Mouse (Mus musculus) gastrocnemius, postnatal 25 days (tissue): ENCODE measurements around the gene Gng12. TPM values are rescaled to one million over a fixed set of nuclear protein-coding genes. Genes with fewer than 3 reads are reported as not detected.
"Not testable (repeated sequence)": the region's sequence is repeated elsewhere in the genome, so short reads cannot be mapped to it uniquely, and the experiment has no call there.

Experiments
- DNase-seq: peaks from one replicate; pipeline ENCODE4 v3.0.0; 2022
- total RNA-seq, 2 experiments: library from RNA; stranded (reverse); gene quantifications; 1 replicate in 1 of 2; 2 replicates in 1 of 2; pipeline ENCODE4 v1.2.3; 2021

Gng12 gene
- total RNA-seq, 2 experiments from 2014 or later: 23.8 to 32.3 TPM

DNA sequence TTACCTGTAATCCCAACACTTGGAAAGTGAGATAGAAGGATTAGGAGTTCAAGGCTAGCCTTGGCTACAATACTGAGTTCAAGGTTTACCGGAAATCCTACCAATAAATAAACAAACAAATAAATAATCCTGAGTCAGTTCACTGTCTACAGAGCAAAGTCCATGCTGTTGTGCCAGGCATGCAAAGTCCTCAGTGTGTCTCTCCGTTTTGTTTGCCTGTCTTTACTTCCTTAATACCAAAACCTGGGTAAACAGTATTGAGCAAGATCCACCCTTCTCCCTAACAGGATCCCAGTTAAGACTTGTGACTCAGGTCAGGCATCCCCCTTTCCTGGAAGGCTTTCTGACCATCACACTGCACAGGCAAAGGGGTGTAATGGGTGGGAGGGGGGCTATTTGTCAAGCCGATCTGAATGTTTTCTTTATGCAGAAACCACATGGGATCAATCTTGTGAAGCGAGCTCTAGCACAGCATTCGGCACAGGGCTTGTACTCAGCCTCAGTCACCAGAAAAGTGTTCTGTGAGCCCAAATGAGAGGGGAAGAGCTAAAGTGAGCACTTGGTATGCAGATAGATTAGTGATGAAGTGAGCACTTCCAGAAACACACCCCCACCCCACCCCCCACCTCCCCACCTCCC, 133.2 kb downstream of the Gng12 start:
- DNase-seq: no peak

DNA sequence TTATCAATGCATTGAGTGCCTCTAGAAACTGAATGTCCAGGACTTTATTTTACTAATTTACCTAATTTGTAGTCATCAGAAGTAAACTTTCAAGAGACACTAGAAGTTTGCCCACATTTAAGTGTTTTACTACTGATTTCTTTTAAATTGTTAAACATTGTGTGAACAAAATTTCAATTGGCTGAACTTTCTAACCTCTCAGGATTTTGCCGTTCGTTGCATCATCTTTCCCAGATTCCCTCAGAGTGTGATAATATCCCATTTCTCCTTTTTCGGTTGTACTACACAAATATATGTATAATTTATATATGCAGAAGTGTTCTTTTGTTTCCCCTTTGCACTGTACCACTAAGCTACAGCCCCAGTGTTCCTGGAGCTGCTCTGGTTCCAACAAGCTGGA, 133.8 kb downstream of the Gng12 start:
- no peak for DNase-seq

DNA sequence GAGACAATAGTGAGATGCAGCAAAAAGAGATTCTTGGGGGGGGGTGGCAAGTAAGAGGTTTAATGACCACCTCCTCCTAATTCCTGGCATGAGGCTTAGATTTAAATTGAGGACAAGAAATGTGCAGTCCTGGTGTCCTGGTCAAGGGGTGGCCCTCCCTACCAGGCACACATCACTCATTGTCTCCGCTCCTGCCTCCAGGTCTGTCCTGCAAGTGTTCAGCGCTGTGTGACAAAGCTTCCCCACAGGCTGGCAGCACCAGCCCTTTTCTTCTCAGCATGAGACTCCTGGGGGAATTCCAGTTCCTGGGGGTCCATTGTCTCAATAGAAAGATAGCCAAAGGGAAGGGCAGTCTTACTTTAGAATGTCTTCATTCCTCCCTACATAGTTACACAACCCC, 134.2 kb downstream of the Gng12 start:
- DNase-seq: no peak

DNA sequence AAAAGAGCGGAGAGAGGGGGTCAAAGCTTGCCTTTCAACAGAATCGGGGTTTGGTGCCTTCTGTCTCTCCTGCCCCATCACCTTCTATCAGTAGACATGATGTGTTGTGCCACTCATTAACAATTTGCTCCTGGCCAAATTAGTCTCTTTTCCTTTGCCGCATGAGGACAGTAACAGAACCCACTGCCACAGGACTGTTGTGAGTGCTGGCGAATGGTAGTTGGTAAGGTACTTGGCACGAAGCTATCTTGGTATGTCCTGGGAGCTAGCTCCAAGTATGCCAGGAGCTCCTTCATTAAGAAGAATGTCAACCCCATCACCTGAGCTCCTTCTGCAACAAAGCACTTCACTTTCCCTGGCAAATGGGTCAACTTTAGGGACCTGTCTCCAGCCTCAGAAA, 134.6 kb downstream of the Gng12 start:
- DNase-seq: no peak

DNA sequence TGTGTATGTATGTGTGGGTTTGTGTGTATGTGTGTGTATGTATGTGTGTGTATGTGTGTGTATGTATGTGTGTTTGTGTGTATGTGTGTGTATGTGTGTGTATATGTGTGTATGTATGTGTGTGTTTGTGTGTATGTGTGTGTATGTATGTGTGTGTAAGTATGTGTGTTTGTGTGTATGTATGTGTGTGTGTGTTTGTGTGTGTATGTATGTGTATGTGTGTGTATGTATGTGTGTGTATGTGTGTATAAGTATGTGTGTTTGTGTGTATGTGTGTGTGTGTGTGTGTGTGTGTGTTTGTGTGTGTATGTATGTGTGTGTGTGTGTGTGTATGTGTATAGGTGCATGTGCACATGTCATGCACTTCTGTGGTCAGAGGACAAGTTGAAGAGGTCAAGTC, 136.4 kb downstream of the Gng12 start:
- DNase-seq: not testable (repeated sequence)

DNA sequence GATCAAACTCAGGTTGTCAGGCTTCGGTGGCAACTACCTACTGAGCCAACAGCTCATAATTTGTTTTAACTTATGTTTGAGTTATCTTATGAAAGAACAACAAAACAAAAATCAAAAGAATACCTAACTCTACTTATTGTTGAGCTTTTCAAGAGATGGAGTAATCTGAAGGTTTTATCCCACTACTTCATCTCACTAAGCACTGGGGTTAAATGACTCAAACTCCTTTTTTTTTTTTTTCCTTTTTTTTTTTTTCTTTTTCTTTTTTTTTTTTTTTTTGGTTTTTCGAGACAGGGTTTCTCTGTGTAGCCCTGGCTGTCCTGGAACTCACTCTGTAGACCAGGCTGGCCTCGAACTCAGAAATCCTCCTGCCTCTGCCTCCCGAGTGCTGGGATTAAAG, 136.8 kb downstream of the Gng12 start:
- DNase-seq: not testable (repeated sequence)

DNA sequence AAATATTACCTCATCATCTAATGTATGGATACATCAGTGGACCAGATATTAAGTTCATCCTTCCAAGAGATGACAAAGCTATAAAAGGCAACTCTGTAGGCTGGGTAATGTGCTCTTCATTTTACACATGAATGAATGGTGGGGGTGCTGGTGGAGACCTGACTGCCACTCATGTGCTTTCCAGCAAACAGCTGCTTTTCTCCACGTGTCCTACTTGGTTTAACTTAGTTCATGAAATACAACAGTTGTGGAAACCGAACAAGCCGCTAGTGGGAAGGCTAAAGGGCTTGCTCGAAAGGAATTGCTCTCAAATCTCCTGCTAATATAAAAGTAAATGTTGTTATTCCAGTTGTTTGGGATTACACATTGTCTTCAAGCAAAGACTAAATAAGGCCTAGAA, 137.4 kb downstream of the Gng12 start:
- DNase-seq: no peak

DNA sequence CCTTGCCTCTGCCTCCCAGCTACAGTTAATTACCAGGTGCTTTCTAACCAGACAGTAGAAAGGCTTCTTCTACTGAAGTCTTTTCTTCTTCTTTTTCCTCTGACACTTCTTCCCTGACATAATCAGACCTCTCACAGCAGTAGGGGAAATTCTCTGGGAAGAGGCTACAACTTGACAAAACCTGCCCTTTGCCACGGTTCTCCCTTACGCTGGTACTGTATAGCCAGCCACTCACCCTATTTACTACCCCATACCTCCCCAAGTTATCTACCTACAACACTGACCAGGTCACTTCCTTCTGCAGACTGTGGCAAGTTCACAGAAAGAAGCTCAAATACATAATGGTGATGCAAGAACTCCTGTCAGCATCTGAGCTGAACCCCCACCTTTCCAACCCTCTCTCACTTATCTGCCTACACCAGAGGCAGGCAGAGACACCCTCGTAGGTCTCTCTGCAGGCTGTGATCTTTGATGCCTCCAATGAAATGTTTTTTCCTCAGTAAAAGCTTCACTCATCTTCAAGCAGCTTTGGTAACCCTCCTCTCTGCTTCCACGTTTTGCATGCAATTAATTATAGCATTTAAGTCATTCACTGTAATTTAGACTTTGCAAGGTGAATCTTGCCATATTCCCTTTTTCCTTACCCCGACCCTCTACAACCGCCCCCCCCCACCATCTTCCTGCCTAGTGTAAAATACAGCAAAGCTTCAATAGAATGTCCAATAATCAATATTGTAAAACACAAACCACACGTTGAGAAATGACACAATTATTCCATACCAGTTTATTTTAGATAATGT, 138.3 kb downstream of the Gng12 start:
- DNase-seq: no peak

DNA sequence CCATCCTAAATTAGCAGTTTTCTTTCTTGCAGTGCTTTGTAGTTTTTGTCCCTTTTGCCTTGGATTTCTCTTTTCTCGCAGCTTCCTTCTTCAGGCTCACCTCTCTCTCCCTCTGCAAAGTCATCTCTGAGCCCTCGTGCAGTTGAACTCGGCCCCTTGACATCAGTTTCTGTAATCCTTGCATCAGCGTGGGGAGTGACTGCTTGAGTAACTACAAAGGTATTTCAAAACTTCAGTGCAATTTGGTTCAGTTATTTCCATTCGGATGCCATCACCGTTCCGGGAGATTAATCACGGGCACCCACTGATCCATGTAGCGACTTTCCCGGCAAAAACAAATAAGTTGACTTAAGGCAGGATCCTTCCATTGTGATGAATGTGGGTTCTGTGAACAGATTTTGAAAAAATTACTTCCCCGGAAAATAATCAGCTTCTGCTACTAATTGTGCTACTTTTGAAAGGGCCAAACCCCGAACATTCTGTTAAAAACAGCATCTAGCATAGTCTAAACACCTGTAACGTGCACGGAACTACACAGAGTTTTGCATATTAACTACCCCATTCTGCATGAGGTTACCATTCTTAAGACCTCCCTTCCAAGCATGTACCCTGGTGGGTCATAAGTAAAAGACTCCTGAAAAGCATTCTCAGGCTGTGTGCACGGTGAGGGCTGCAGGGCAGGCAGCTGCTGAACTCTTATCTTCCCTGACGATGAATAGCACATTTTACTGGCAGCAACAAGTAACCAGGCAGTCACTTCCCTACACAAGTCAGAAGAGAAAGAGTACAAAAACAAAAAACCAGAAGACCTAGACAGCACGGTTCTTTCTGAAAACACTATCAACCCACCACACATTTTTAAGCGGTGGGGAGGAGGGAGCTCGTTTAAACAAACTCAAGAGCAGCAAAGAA, 139.4 kb downstream of the Gng12 start:
- DNase-seq: no peak

DNA sequence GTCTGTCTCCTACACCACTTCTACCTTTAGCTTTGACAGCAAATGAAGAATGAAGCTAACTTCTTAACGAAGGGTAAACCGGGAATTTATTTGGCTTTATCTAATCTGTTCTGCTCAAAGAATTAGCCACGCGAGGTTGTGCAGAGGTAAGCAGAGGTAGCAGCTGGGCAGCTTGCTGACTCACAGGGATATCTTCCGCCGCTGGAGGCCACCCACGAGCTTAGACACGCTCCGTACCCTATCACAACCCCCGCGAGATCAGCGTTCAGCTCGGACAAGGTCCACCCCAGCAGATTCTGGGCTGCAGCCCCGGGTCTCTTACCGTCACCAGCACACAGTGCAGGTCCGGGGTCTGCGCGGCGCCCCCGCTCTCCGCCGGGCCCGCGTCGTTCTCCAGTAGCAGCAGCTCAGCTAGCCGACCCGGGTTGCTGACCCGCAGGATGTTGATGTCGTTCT, 140.2 kb downstream of the Gng12 start:
- peak; percentile 85 for DNase-seq

DNA sequence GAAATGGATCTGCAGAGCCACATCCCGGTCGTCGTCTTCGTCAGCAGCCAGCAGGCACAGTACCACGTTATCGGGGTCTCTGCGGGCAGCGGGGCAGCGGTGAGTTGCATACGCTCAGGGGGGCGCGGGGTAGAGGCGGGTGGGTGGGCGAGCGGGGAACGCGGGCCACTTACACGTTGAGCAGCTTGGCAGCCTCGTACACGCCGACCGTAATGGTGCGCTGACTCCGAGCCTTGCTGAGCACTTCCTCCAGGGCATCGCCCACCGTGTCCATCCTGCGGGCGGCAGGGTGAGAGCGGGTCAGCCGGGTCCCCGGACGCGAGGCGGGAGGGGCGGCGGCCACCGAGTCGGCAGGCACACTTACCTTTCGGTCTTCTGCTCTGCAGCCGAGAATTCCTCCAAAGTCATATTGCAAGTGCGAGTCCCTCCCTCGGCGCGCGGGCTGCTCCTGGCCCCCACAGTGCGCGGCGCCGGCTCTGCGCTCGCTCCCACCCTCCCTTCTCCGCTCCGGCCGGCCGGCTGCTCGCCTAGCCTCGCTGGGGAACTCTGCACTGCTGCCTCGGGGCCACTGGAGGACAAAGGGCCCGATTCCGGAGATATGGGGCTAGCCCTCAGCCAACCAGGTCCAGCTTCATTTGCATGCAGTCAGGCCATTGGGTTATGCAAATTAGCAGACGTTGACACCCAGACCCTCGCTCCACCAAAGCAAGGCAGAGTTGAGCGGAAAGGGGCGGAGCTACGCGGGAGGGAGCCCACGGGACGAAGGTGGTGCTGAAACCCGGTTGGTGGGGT, 140.8 kb downstream of the Gng12 start, which contains the start of gene Gadd45a:
Gene Gadd45a, minus strand, starts transcription at position 621 of the 792 bp plus-strand sequence.
- DNase-seq: peak; percentile 98

DNA sequence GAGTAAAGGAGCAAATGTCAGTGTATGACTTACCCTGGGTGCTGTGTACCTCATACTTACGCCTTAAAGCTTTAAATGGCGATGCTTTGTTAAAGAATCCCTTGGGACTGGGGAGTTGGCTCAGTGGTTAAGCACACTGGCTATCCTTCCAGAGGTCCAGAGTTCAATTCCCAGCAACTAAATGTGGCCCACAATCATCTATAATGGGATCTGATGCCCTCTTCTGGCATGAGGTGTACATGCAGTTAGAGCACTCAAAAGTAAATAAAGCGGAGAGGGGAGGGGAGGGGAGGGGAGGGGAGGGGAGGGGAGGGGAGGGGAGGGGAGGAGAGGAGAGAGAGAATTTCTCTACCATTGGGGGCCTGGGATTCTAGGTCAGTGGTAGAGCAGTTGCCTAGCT, 142.8 kb downstream of the Gng12 start:
- no peak for DNase-seq

DNA sequence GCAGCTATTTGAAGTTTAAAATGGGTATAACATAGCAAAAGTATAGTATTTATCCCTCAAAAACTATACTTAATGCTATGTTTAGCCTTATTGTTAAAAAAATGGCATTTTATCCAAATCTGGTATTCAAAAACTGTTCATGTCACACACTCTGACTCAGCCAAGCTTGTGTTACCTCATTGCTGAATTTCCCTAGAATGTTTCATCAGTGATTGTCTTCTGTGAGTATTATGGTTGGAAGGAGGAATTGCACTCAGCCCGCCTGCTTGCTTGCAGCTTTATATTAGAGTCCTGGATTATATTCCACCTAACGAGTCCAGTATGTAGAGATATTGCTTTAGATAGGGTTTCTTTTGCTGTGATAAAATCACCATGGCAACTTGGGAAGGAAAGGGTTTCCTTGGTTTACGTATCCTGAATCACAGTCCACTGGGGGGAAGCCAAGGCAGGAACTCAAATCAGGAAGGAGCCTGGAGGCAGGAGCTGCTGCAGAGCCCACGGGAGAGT, 144.8 kb downstream of the Gng12 start:
- no peak for DNase-seq

DNA sequence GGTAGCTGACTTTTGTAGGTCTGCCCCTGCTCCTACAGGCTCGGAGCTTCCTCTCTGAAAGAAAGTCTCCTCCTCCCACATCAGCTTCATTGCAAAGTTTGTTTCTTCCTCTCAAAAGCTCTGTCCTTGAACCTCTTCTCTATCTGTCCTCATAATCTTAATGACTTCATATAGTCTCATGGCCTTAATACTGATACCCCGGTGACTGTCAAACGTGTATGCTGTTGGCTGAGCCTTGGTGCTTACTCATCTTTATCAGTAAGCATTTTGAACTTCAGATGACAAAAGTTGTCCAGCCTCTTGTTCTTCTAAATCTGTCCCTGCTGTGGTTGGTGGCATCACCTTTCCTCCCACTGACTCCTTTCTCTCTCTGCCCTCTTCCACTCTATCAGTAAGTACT, 149.2 kb downstream of the Gng12 start:
- no peak for DNase-seq

DNA sequence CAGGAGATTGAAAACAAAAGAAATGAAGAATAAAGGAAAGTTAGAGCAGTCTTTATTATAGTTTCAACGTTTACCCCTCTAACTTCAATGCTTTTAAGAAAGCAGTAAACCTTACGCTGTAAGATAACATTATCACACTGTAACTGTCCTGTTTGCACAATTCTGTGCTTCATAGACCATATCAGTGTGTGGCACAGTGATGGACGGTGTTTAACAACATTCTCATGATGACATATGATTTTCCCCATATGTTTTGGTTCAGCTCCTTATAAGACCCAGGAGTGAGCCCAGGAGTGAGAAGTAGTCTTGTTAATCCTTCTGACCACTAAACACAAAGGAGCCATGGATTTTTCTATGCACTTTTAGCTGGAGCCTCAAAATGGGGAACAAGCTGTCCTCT, 150.7 kb downstream of the Gng12 start:
- DNase-seq: no peak

DNA sequence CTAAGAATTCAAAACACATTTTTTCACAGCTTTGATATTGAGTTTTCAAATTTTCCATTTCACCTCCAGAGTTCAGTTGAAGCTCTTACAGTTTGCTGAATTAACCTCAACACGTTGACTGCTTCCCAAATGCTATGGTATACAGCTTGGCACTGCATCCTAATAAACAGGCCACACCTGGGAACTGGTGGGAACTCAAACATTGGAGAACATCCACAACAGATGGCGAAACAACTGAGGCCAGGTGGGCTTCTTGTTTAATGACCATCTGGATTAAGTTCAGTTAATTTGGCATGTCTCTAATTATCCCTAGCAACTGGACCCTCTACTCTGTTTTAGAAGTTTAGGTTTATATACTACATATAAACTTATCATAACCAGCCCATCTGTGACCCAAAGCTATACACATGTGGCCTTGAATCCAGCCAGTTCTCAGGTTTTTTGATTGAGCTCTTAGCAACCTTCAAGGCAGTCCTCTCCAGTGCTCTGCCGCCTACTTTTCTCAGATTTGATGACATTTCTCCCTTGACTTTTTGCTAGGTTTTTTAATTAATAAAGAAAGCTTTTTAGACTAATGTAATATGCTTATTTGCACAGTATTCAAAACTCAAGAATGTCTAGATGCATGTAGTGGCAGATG, 152.0 kb downstream of the Gng12 start:
- no peak for DNase-seq

DNA sequence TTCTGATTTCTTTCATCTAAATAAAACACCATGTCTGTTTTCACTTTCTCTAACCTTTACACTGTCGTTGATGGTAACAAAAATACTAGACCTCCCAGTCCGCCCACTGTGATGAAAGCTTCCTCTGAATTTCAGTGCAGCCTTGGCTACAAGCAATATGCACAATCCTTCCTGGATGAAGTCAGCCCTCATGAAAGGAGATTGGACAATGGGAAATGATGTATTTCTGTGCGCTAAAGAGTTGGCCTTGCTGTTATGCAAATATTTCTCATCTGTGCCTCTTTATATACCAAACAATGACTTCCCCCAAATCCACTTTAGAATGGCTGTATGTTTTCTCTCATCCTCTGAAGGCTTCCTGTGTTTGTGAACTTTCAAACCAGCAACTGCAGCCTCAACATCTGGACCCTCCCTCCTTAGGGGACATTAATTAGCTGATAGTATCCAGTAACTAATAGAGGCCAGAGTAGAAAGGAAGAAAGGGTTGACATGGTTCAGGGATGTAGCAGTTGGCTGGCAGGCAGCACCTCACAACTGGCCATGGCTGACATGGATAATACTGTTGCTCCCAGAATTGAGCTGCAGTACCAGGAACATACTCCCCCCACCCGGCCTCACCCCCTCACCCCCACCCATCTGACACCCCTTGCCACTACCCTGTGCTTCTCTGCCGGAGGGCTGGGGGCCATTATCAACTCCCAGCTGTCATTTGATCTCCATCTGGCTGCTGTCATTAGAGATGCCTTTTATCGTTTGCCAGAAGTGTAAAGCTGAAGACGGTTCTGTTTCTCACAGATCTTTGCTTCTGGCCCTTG, 152.9 kb downstream of the Gng12 start:
- DNase-seq: no peak

DNA sequence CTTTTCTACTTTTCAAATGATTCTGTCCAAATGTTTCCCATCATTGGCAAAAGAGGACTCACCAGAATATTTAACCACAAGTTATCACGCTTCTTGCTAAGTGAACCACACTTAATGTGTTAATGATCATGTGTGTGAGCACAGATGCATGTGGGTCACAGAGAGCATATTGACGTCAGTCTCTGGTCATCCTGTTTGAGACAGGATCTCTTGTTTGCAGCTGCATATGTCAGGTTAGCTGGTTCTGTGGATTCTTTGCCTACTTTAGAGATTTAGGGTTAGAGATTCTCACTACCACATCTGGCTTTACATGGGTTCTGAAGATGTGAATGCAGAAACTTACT, 153.5 kb downstream of the Gng12 start:
- DNase-seq: no peak

DNA sequence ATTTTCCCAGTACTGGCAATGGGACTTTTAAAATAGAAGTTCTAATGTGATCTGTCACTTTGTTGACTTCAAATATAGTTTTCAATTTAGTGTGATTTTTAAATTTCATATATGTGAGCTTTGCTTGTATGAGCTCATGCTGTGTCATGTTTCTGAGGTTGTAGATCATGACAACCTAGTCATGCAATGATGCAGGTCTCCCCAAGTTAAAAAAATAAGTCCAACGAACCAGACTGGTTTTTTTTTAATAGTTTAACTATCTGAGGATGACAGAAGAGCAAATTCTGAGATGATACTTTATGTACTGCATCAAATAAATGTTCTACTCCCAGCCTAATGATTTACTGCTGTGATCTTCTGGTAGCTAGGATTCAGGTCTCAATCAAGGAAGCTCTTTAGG, 153.9 kb downstream of the Gng12 start:
- no peak for DNase-seq
